Mouse (Mus musculus) skeletal muscle tissue, adult 2 months (tissue): ENCODE measurements at regions not wholly inside any gene's neighbourhood (a gene's known extent, or its start where the extent isn't known, plus 50 kb on each side); places are given as distances from the start of the nearest gene placed in this dataset.
"Not testable (repeated sequence)": the region's sequence is repeated elsewhere in the genome, so short reads cannot be mapped to it uniquely, and the experiment has no call there.

ENCODE experiments used
- DNase-seq: peaks from one replicate; pipeline ENCODE4 v3.0.0-alpha.2; 2012; ENCODE audit warnings: low read depth, low spot score

- DNase-seq: no peak
Measured at GRCm38 (mm10) chr6:89140469-89140868, 222.0 kb downstream of the Plxna1 start.

DNA sequence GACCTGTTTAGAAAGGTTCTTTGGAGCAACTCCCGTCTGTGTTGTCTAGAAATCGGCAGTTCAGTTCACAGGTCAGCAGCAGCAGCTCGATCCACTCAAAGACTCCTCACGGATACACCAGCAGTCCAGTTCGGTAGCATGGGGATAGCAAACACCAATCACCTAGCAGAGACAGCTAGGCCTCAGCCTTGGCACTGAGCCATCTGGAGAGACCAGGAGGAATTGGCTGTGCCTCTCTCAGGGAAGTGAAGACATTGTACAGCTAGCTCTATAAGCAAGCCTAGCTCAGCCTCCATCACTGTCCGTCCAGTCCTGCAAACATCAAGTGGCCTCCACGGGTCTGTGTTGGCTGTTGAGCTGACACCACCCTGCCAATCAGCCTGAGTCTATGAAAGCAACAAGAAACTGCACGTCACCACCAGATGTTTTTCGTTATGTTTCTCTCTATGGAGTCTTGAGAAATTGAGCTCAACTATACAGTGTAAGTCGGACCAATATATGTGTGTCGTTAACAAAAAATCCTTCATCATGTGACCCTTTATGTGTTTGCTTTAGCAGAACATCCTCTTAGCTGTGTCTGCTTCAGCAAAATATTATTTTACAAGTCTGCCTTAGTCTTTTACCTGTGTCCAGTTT lies 209.3 kb downstream of the Plxna1 start:
- DNase-seq: no peak

GRCm38 (mm10) chr6:89157501-89157900 lies 204.9 kb downstream of the Plxna1 start:
- DNase-seq: no peak

GRCm38 (mm10) chr6:89160051-89160450 lies 202.4 kb downstream of the Plxna1 start:
- no peak for DNase-seq

DNA sequence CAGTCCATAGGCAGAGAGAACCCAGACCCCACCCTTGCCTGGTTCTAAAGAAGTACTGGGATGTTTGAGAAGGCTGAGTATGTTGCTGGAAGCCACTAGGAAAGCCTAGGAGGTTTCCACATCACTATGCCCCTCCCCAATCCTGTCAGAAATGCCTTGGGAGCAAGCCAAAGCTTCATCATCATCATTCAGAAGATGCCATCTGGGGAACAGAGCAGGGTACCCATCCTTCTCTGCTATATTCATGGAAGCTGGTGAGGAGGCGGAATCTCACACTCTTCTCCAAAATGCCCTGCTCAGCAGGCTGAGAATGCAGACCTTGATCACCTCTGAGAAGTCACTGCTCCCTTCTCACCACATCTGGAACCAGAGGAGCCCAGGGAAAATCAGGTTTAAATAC lies 200.7 kb downstream of the Plxna1 start:
- no peak for DNase-seq

DNA sequence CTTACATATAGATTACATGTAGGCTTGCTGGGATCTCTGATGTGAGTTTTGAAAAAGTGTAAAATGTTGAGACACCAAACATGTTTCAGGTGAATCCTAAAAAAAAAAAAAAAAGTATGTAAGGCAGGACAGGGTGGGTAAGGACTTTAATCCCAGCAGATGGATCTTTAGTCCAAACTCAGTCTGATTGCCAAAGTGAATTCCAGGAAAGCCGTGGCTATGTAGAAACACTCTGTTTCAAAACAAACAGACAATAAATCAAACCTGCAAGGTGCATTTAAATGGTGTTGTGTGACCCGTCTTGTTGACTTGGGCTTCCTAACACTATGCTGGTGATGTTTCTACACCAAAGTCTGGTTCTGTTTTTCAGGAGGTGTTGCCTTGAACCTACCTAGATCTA lies 192.9 kb downstream of the Plxna1 start:
- no peak for DNase-seq

- DNase-seq: not testable (repeated sequence)
Measured at GRCm38 (mm10) chr6:89184920-89185319, 177.5 kb downstream of the Plxna1 start.

DNA sequence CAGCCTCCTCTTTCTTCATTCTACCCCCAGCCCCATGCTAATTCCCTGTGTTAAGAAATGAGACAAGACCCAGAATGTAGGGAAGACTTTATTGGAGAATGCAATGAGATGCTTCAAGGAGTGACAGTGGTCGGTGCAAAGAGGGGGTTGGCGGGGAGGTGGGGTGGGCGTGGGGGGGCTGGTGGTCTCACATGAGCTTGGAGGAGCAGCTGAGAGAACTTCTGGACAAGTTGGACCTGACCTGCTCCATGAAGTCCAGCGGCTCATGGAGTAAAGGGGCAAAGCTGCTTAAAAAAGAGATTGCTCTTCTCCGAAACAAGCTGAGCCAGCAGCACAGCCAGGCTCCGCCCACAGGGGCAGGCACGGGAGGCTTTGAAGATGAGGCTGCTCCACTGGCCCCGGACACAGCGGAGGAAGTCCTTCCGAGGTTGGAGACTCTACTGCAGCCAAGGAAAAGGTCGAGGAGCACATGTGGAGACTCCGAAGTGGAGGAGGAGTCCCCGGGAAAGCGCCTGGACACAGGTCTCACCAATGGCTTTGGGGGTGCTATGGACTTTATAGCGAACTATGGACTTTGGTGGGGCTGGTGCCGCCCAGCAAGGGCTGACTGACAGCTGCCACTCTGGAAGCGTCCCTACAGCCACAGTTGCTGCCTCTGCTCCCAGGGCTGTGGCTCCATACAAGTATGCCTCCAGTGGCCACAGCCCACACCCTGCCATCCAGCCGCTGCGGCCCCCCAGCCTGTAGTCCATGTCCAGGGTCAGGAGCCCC lies 161.7 kb downstream of the Plxna1 start:
- DNase-seq: not testable (repeated sequence)

GRCm38 (mm10) chr6:89215021-89215420 lies 147.4 kb downstream of the Plxna1 start:
- no peak for DNase-seq

GRCm38 (mm10) chr6:89235416-89236075 lies 126.9 kb downstream of the Plxna1 start:
- no peak for DNase-seq

- no peak for DNase-seq
Measured at GRCm38 (mm10) chr6:89236226-89236625, 126.2 kb downstream of the Plxna1 start.

DNA sequence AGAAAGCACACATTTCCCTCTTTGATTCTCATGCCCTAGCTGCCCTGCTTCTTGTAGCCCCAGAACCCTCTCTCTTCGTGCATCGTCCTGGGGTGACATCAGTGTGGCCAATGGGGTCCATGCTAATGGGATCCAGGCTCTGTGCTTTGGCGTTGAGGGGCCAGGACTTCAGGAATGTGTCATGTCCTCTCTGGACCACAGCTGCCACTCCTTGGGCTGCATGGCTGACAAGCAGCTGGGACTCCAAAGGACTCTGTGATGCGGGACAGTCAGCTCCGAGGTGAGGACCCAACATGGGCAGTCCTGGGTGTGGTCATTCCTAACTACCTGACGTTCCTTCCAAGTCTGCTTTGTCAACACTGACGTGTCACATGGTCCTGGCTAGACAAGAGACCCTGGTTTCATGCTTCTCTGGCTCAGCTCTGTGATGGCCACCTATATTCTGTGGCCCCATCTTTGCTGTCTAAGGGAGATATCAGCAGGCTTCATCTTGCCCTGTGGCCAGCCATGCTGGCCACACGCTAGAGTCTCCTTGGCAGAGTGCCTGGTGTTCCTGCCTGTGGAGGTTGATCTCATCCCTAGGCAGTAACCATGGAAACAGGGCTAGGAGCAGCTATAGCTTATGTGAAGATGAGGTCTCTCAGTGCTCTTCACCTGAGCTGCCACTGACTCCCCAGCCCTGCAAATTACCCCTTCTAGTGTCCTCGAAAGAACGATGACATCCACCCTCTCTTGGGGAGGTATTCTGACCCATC lies 125.4 kb downstream of the Plxna1 start:
- DNase-seq: no peak

DNA sequence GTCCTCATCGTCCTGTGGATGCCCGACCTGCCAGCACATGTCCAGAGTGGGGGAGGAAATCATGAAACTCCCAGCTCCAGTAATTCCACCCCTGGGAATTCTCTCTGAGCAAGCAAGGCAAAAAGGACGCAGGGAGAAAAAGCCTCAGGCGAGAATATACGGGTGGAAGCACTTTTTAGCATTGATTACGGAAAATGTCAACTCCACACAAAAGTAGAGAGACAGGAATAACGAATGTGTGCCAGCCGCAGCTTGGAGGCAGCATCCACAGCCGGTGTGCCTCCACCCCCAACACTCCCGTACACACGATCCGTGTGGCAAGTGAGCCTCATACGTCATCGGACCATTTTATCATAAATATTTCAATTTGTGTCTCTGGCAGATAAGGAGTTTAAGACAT lies 123.5 kb downstream of the Plxna1 start:
- DNase-seq: no peak

DNA sequence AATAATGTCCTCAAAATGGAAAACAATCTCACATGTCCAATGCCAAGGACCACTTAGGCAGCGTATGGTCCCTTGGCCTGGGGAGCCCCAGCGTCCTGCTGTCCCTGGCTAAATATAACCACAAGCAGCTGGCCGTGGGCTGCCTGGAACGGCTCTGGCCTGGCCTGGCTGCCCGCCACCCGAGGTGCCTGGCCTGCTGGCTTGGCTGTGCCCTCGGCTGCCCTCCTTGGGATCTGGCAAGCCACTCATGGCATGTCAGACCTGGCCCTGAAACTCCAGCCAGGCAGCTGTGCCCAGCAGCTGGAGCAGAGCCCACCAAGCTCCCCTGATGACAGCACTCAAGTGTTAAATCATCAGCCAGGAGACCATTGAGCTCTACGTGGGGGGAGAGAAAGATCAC lies 122.9 kb downstream of the Plxna1 start:
- peak; percentile 90 for DNase-seq

DNA sequence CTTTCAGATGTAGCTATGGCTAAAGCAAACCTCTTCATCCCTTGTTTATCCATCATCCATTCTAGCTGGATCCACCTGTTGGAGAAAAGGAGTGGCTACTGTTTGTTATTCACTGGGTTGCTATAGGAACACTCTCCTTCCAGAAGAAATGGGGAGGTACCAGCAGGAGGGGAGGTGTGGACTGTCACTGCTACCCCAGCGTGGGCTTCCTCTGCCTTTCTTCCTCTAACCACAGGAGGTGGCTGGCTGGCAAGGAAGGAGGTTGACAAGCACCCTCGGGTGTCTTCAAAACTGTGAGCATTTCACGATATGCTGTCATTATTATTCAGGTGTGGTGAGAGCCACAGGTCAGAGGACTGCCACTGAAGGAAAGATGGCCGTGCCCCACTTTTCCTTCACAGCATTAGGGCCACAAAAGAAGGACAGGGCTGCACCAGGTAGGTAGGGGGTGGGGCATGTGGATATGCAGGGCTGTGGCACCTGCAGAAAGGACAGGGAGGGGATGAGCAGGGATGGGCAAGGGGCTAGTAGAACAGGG lies 122.2 kb downstream of the Plxna1 start:
- DNase-seq: no peak

DNA sequence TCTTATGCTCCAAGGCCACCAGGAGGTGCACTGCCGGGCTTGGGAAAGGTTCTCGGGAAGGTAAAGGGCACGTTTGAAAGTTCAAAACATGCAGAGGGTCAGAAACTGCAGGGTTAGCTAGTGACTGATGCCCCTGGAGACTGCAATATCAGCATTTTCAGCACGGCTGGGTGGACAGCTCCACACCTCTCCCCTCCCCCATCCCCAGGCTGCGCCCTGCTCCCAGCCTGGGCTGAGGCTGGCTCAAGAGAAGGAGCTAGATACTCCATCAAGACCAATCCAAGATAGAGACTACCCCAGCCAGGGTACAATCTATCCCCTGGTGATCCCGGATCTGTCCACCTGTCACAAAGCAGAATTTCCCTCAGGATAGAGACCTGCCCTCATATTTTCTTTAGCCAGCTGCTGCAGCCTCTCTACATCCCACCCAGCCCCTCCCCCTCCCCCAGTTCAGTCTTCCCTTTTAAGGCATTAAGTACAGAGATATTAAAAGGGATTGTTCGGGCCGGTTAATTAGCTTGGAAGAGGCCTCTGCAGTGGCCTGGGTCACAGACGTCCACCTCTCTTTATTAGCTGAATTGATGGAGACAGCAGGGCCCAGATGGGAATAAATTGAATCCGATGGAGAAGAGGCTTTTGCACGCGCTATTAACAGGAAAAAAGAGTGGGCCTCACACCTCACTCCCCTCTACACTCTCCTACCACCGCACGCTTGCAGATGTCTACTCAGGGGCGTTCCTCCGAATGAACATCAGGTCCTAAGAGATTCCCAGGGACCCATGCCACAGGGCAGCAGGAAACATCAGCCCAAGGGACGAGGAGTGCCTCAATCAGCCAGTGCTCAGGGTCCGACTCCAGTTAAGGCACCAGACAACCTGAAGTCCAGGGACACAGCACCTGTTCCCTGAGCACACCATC lies 119.8 kb downstream of the Plxna1 start:
- no peak for DNase-seq

GRCm38 (mm10) chr6:89245506-89245905 lies 116.9 kb downstream of the Plxna1 start:
- DNase-seq: no peak

DNA sequence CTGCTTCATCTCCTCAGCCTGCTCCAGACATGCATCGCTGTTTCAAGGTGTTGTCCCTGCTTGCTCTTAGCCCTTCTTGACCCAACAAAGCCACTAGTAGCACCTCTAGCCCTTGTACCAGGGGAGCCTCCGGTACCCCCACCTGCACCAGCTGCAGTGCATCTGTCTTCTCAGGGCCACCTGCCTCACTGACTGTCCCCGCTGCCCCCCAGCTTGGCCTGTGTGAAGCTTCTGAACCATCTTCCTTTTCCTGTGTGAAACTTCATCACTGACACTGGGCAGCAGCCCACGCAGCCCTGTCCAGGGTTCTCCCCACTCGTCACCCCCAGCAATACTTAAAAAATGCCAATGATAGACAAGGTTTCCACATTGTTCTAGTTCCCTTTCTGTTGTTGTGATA lies 116.2 kb downstream of the Plxna1 start:
- no peak for DNase-seq

DNA sequence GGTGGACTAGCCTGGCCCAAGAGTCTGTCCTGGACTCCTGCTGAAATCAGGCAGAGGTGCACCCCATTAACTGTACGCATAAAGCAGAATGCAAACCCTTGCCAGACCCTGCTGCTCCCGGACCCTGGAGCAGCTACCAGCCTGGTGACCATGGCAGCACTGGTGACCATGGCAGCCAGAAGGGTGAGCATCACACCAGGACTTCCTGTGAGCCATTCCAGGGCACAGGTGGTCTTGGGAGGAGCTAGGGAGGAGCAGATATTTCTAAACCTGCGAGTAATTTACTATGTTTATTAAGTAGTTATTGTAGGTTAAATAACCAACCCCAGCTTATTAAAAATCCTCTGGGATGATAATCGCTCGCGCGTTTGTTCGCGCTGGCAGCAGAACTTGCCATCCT lies 113.8 kb downstream of the Plxna1 start:
- no peak for DNase-seq

DNA sequence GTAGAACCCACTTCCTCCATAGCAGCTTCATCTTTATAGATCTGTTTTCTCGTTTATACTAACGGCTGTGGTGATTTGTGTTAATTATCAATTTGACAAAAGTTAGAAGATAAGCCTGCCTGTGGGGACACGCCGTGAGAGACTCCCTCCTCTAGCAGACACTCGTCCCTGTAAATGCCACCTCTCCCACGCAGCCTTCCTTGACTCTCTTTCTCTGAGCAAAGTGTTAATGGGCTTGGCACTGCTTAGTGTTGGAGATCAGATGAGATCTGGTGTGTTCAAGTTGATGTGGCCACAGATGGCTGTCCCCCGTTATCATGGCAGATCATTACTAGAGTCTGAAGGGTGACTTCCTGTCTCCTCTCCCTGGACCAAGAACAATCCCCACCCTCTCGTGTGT lies 113.1 kb downstream of the Plxna1 start:
- no peak for DNase-seq

- DNase-seq: no peak
Measured at GRCm38 (mm10) chr6:89251641-89252040, 110.8 kb downstream of the Plxna1 start.
